12 mouse cellular contexts compared by ENCODE assay signal in genomic region chr6:101048836-101049361, GRCm38 (mm10).
A peak's percentile ranks its signal among the peaks of the same experiment; 100 is the strongest.
DNase-seq lines count a peak whose midpoint lies in the region; ATAC-seq and TF ChIP-seq lines count a peak whose summit lies in the region.
"Had no signal": no experiment of that assay in that cellular context is flagged by ENCODE, and none has a peak within 500 bp of the region (broad histone marks: within the 10 kb centered on the region; RNA-seq: fewer than 3 reads in every experiment).

No protein-coding gene starts in this region.

- no peaks in the 10 kb centered on the region for H3K9me3 ChIP-seq in embryonic facial prominence, embryonic 15.5 days (replicated peaks)
- H3K9me3 ChIP-seq in hindbrain, embryonic 14.5 days (ENCODE audit: control insufficient read depth, low read length): no peaks in the 10 kb centered on the region
- no peaks in the 10 kb centered on the region for H3K9me3 ChIP-seq in midbrain, embryonic 16.5 days (replicated peaks; ENCODE audit: control insufficient read depth, low read length, poor library complexity, severe bottlenecking)

- no peak for TF ChIP-seq CTCF in brain, embryonic 14.5 days (IDR thresholded peaks at IDR 0.05; ENCODE audit: borderline replicate concordance, extremely low read depth, insufficient read depth, insufficient read length)

- no peak for ATAC-seq in embryonic facial prominence, embryonic 15.5 days (ENCODE audit: insufficient number of reproducible peaks, low FRiP score, low TSS enrichment, low read depth)
- peak; percentile 27; the same call in 1 of the 2 replicates for ATAC-seq in hindbrain, embryonic 14.5 days (ENCODE audit: low FRiP score)
- peak; percentile 74 for ATAC-seq in midbrain, embryonic 16.5 days
- ATAC-seq: Patski had no signal

- H3K36me3 ChIP-seq in embryonic facial prominence, embryonic 15.5 days: no peaks in the 10 kb centered on the region
- H3K36me3 ChIP-seq in hindbrain, embryonic 14.5 days (replicated peaks; ENCODE audit: control insufficient read depth, insufficient read depth): no peaks in the 10 kb centered on the region
- no peaks in the 10 kb centered on the region for H3K36me3 ChIP-seq in midbrain, embryonic 16.5 days (ENCODE audit: control insufficient read depth, insufficient read depth, low read length)

- intact Hi-C loops in left cerebral cortex, postnatal 4 days (cut with DNase I): no loop called here
- intact Hi-C loops in gastrocnemius, postnatal 36 days (cut with DNase I): no loop called here

- H3K4me1 ChIP-seq in embryonic facial prominence, embryonic 15.5 days: peaks cover 11% of the 10 kb centered on the region; the same call in 1 of the 2 replicates
- H3K4me1 ChIP-seq in hindbrain, embryonic 14.5 days (replicated peaks; ENCODE audit: control insufficient read depth, insufficient read depth, low read length): peaks cover 7% of the 10 kb centered on the region; the same call in 1 of the 2 replicates
- peaks cover 15% of the 10 kb centered on the region for H3K4me1 ChIP-seq in midbrain, embryonic 16.5 days (ENCODE audit: control insufficient read depth, insufficient read depth, low read length)

- TF ChIP-seq POLR2A in brain, embryonic 14.5 days (IDR thresholded peaks at IDR 0.05; ENCODE audit: borderline replicate concordance, extremely low read depth, insufficient read depth, insufficient read length, poor library complexity, severe bottlenecking): no peak

- no peaks in the 10 kb centered on the region for H3K27me3 ChIP-seq in embryonic facial prominence, embryonic 15.5 days
- no peaks in the 10 kb centered on the region for H3K27me3 ChIP-seq in hindbrain, embryonic 14.5 days (ENCODE audit: control insufficient read depth, insufficient read depth, low read length)
- no peaks in the 10 kb centered on the region for H3K27me3 ChIP-seq in midbrain, embryonic 16.5 days (ENCODE audit: control insufficient read depth, insufficient read depth, low read depth, low read length)

- peak overlapping the region; percentile 24 for H3K4me2 ChIP-seq in embryonic facial prominence, embryonic 15.5 days (replicated peaks)
- no peak overlapping the region for H3K4me2 ChIP-seq in hindbrain, embryonic 14.5 days (replicated peaks)
- peak overlapping the region; percentile 8; the same call in 1 of the 2 replicates for H3K4me2 ChIP-seq in midbrain, embryonic 16.5 days (ENCODE audit: low read length)

- peak; percentile 86 for DNase-seq in brain, embryonic 14.5 days (ENCODE audit: low read depth)
- DNase-seq in hindbrain, embryonic 14.5 days (ENCODE audit: low spot score): no peak
- no peak for DNase-seq in heart, adult 11 months
- DNase-seq in left cerebral cortex, postnatal 4 days: no peak
- DNase-seq in gastrocnemius, postnatal 36 days: no peak
- DNase-seq in natural killer cell, adult 2 months (ENCODE audit: low spot score in 2 of 2): no peak
- DNase-seq: kidney, postnatal 25 days; lung, adult 18-20 months; right cerebral cortex, adult 18-20 months had no signal

- H3K9ac ChIP-seq in embryonic facial prominence, embryonic 15.5 days: no peak overlapping the region
- no peak overlapping the region for H3K9ac ChIP-seq in hindbrain, embryonic 14.5 days
- peak overlapping the region; percentile 26; the same call in 1 of the 2 replicates for H3K9ac ChIP-seq in midbrain, embryonic 16.5 days (ENCODE audit: low read depth, low read length)

- H3K4me3 ChIP-seq in embryonic facial prominence, embryonic 15.5 days (replicated peaks): no peak overlapping the region
- no peak overlapping the region for H3K4me3 ChIP-seq in hindbrain, embryonic 14.5 days (replicated peaks; ENCODE audit: low read length)
- H3K4me3 ChIP-seq in midbrain, embryonic 16.5 days (ENCODE audit: low read depth, low read length): no peak overlapping the region

- WGBS in embryonic facial prominence, embryonic 15.5 days: 40% methylated on average over 15 of the region's 15 CpGs
- WGBS in hindbrain, embryonic 14.5 days: 24% methylated on average over 15 of the region's 15 CpGs
- 7% methylated on average over 15 of the region's 15 CpGs for WGBS in midbrain, embryonic 16.5 days

- no peak overlapping the region for H3K27ac ChIP-seq in embryonic facial prominence, embryonic 15.5 days (replicated peaks)
- H3K27ac ChIP-seq in hindbrain, embryonic 14.5 days: no peak overlapping the region
- peak overlapping the region; percentile 24; the same call in 1 of the 2 replicates for H3K27ac ChIP-seq in midbrain, embryonic 16.5 days (ENCODE audit: low read length)
